ENCODE assay signal across 15 mouse cellular contexts in the genomic region with DNA sequence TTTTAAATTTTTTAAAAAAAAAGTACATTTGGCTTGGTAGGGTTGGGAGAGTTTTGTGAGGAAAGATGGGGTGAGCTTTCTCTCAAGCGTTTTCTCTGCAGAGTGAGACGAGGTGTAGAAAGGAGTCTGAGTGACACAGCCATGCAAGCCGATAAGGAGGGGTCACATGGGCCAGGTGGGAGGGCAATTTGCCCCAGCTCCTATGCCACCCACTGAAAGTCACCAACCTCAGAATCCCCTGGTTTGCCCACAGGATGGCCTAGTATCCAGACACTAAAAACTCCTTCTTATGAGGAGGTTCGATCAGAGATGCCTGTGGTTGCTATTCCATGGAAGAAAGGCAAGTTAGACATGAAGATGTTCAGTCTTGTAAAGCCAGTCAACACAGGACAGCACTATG.
DNase-seq lines count a peak whose midpoint lies in the region; ATAC-seq and TF ChIP-seq lines count a peak whose summit lies in the region.
"Had no signal": no experiment of that assay in that cellular context is flagged by ENCODE, and none has a peak within 500 bp of the region (broad histone marks: within the 10 kb centered on the region; RNA-seq: fewer than 3 reads in every experiment).

No protein-coding gene starts in this region.

- peaks cover 23% of the 10 kb centered on the region for H3K4me1 ChIP-seq in intestine, embryonic 14.5 days (replicated peaks; ENCODE audit: control insufficient read depth, insufficient read depth, low read length)
- 0 out of 2 replicates have a peak, but pooled peaks cover 4% of the 10 kb centered on the region for H3K4me1 ChIP-seq in intestine, postnatal 0 days (replicated peaks; ENCODE audit: control insufficient read depth, insufficient read depth, low read length)
- peaks cover 30% of the 10 kb centered on the region for H3K4me1 ChIP-seq in embryonic facial prominence, embryonic 12.5 days
- H3K4me1 ChIP-seq in intestine, embryonic 16.5 days (ENCODE audit: control insufficient read depth, insufficient read depth, low read length): peaks cover 12% of the 10 kb centered on the region

- intact Hi-C loops in heart, postnatal 25 days (cut with DNase I): loop anchor here (5.0 kb wide), 1 partner anchor 62 kb away; no protein-coding TSS in a partner anchor

- DNase-seq in heart, adult 11 months: peak; percentile 85
- no peak for DNase-seq in heart, postnatal 25 days (ENCODE audit: low spot score)
- DNase-seq in intestine, embryonic 14.5 days (ENCODE audit: low spot score): no peak
- DNase-seq: cerebellum, adult 11 months; cerebellum, postnatal 36 days; lung, adult 18-20 months had no signal

- 73% methylated on average over 4 of the region's 4 CpGs for WGBS in intestine, embryonic 14.5 days
- 70% methylated on average over 4 of the region's 4 CpGs for WGBS in intestine, postnatal 0 days
- WGBS in embryonic facial prominence, embryonic 12.5 days: 65% methylated on average over 4 of the region's 4 CpGs
- WGBS in intestine, embryonic 16.5 days: 73% methylated on average over 4 of the region's 4 CpGs

- TF ChIP-seq CTCF in intestine, postnatal 0 days (IDR thresholded peaks at IDR 0.05; ENCODE audit: low read depth): no peak

- no peak overlapping the region for H3K4me2 ChIP-seq in intestine, embryonic 14.5 days (ENCODE audit: low read length)
- no peak overlapping the region for H3K4me2 ChIP-seq in intestine, postnatal 0 days (replicated peaks; ENCODE audit: low read depth)
- H3K4me2 ChIP-seq in embryonic facial prominence, embryonic 12.5 days (replicated peaks): no peak overlapping the region
- no peak overlapping the region for H3K4me2 ChIP-seq in intestine, embryonic 16.5 days (ENCODE audit: low read depth, low read length)
- H3K4me2 ChIP-seq: neural tube, embryonic 12.5 days had no signal

- no peaks in the 10 kb centered on the region for H3K9me3 ChIP-seq in intestine, embryonic 14.5 days (ENCODE audit: control insufficient read depth, low read length)
- no peaks in the 10 kb centered on the region for H3K9me3 ChIP-seq in intestine, postnatal 0 days (ENCODE audit: control insufficient read depth)
- no peaks in the 10 kb centered on the region for H3K9me3 ChIP-seq in embryonic facial prominence, embryonic 12.5 days
- H3K9me3 ChIP-seq in intestine, embryonic 16.5 days (ENCODE audit: control insufficient read depth, low read length): no peaks in the 10 kb centered on the region
- H3K9me3 ChIP-seq: neural tube, embryonic 12.5 days had no signal

- H3K36me3 ChIP-seq in intestine, embryonic 14.5 days (ENCODE audit: control insufficient read depth, insufficient read depth, low read length): no peaks in the 10 kb centered on the region
- H3K36me3 ChIP-seq in intestine, postnatal 0 days (ENCODE audit: control insufficient read depth, insufficient read depth): no peaks in the 10 kb centered on the region
- H3K36me3 ChIP-seq in embryonic facial prominence, embryonic 12.5 days: no peaks in the 10 kb centered on the region
- H3K36me3 ChIP-seq in intestine, embryonic 16.5 days (ENCODE audit: control insufficient read depth, insufficient read depth, low read length): no peaks in the 10 kb centered on the region
- H3K36me3 ChIP-seq: neural tube, embryonic 12.5 days had no signal

- ATAC-seq in intestine, embryonic 14.5 days (replicated peaks; ENCODE audit: low FRiP score, low TSS enrichment, low read depth): no peak
- ATAC-seq in intestine, postnatal 0 days: no peak
- no peak for ATAC-seq in embryonic facial prominence, embryonic 12.5 days (ENCODE audit: insufficient number of reproducible peaks, insufficient read depth, low FRiP score, low TSS enrichment)
- ATAC-seq in intestine, embryonic 16.5 days: no peak
- ATAC-seq in megakaryocyte, adult 5-6 weeks (ENCODE audit: poor library complexity, severe bottlenecking): no peak
- ATAC-seq in inflammation-experienced regulatory T-cells, adult 6 months: no peak
- ATAC-seq: hindbrain, postnatal 0 days; midbrain, embryonic 16.5 days had no signal

- H3K4me3 ChIP-seq in intestine, embryonic 14.5 days (ENCODE audit: low read depth, low read length): no peak overlapping the region
- H3K4me3 ChIP-seq in intestine, postnatal 0 days (ENCODE audit: low read depth, low read length): no peak overlapping the region
- no peak overlapping the region for H3K4me3 ChIP-seq in embryonic facial prominence, embryonic 12.5 days
- H3K4me3 ChIP-seq in intestine, embryonic 16.5 days (ENCODE audit: low read length): no peak overlapping the region
- H3K4me3 ChIP-seq: neural tube, embryonic 12.5 days had no signal

- H3K27ac ChIP-seq in intestine, embryonic 14.5 days (ENCODE audit: low read depth): peak overlapping the region; percentile 25; the same call in 1 of the 2 replicates
- H3K27ac ChIP-seq in intestine, postnatal 0 days (ENCODE audit: low read depth, low read length): no peak overlapping the region
- H3K27ac ChIP-seq in embryonic facial prominence, embryonic 12.5 days: peak overlapping the region; percentile 69
- peak overlapping the region; percentile 3; the same call in 1 of the 2 replicates for H3K27ac ChIP-seq in intestine, embryonic 16.5 days (ENCODE audit: low read length)
- H3K27ac ChIP-seq: hindbrain, postnatal 0 days; kidney, postnatal 0 days; neural tube, embryonic 12.5 days had no signal

- H3K27me3 ChIP-seq in intestine, embryonic 14.5 days (replicated peaks; ENCODE audit: control insufficient read depth, insufficient read depth, low read length): no peaks in the 10 kb centered on the region
- peaks cover 17% of the 10 kb centered on the region for H3K27me3 ChIP-seq in intestine, postnatal 0 days (replicated peaks; ENCODE audit: control insufficient read depth, insufficient read depth, low read length)
- no peaks in the 10 kb centered on the region for H3K27me3 ChIP-seq in embryonic facial prominence, embryonic 12.5 days
- H3K27me3 ChIP-seq in intestine, embryonic 16.5 days (replicated peaks; ENCODE audit: control insufficient read depth, insufficient read depth, low read length): no peaks in the 10 kb centered on the region
- H3K27me3 ChIP-seq: neural tube, embryonic 12.5 days had no signal

- no peak overlapping the region for H3K9ac ChIP-seq in intestine, embryonic 14.5 days (ENCODE audit: low read length)
- no peak overlapping the region for H3K9ac ChIP-seq in intestine, postnatal 0 days (ENCODE audit: low read depth, low read length)
- no peak overlapping the region for H3K9ac ChIP-seq in embryonic facial prominence, embryonic 12.5 days
- no peak overlapping the region for H3K9ac ChIP-seq in intestine, embryonic 16.5 days (ENCODE audit: low read depth, low read length)
- H3K9ac ChIP-seq: neural tube, embryonic 12.5 days had no signal
